Mouse (Mus musculus) embryonic facial prominence, embryonic 12.5 days (tissue): ENCODE results near the gene 6430628N08Rik. TPM values are rescaled to one million over a fixed set of nuclear protein-coding genes. Genes with fewer than 3 reads are reported as not detected.

Experiments
- ATAC-seq: fragments of 200-750 bp; cut with Nextera tagmentation; 2 replicates; pipeline ENCODE4 v1.8.0; 2017; ENCODE audit not compliant: insufficient number of reproducible peaks, insufficient read depth, low FRiP score, low TSS enrichment
- H3K27ac ChIP-seq: fragments of 300-500 bp; sonication (generic); 2 replicates; pipeline ENCODE4 v1.5.1; 2016; ENCODE audit warnings: mild to moderate bottlenecking
- H3K27me3 ChIP-seq: fragments of 300-500 bp; sonication (generic); 2 replicates; pipeline ENCODE4 v1.6.1; 2016; ENCODE audit warnings: mild to moderate bottlenecking, moderate library complexity
- H3K36me3 ChIP-seq: fragments of 300-500 bp; sonication (generic); 2 replicates; pipeline ENCODE4 v1.6.1; 2016; ENCODE audit warnings: mild to moderate bottlenecking
- H3K4me1 ChIP-seq: fragments of 300-500 bp; sonication (generic); 2 replicates; pipeline ENCODE4 v1.6.1; 2016
- H3K4me2 ChIP-seq: fragments of 300-500 bp; sonication (generic); replicated peaks from 2 replicates; pipeline ENCODE4 v1.6.1; 2016; ENCODE audit warnings: mild to moderate bottlenecking, moderate library complexity
- H3K4me3 ChIP-seq: fragments of 300-500 bp; sonication (generic); 2 replicates; pipeline ENCODE4 v1.5.1; 2016; ENCODE audit warnings: mild to moderate bottlenecking
- H3K9ac ChIP-seq: fragments of 300-500 bp; sonication (generic); 2 replicates; pipeline ENCODE4 v1.6.1; 2016; ENCODE audit warnings: mild to moderate bottlenecking, moderate library complexity
- H3K9me3 ChIP-seq: fragments of 300-500 bp; sonication (generic); 2 replicates; pipeline ENCODE4 v1.6.1; 2016; ENCODE audit warnings: mild to moderate bottlenecking, moderate library complexity
- whole genome bisulfite sequencing: fragments of 180-500 bp; shearing (Covaris S2); methylation state at CpG from one replicate; pipeline ENCODE4 v1.1.7; 2016; 5-methylcytosine and 5-hydroxymethylcytosine counted together
- polyA plus RNA-seq: library from polyadenylated mRNA; unstranded; fragments of >200 nt; fragmentation: Nextera tagmentation; extraction: Ambion mirVana; gene quantifications from 2 replicates; pipeline ENCODE4 v1.2.1, GENCODE M21; 2016

6430628N08Rik gene
- polyA plus RNA-seq: not detected in 2 replicates

DNA sequence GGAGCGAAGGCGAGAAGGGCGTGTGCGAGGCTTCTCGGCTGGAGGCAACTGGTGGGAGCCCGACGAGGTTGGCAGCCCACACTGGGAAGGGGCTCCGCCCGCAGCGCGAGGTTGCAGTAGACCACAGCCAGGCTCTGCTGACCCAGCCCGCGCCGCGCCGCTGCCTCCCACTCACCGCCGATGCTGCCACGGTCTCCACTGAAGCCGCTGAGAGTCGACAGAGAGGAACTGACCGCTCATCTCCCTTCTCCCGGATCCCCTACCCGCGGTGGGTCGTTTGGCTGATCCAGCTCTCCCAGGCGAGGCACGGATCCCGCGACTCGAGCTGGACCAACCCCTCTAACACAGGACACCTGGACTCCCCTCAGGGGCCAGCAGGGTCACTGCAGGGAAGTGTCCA lies at the start of gene 6430628N08Rik:
TSS of gene 6430628N08Rik (plus strand) at position 113 of the 400 bp plus-strand sequence.
- peaks cover 8% of the 10 kb centered on the region; the same call in 1 of the 2 replicates for H3K4me1 ChIP-seq
- H3K27me3 ChIP-seq: peaks cover 46% of the 10 kb centered on the region
- no peak for ATAC-seq
- no peak within 1 kb of the TSS for H3K9ac ChIP-seq
- peak within 1 kb of the TSS; percentile 22 for H3K4me3 ChIP-seq
- H3K9me3 ChIP-seq: no peaks in the 10 kb centered on the region
- WGBS: under 1% methylated on average over 31 of the region's 31 CpGs
- no peaks in the 10 kb centered on the region for H3K36me3 ChIP-seq
- peak within 1 kb of the TSS; percentile 44 for H3K4me2 ChIP-seq
- no peak within 1 kb of the TSS for H3K27ac ChIP-seq

DNA sequence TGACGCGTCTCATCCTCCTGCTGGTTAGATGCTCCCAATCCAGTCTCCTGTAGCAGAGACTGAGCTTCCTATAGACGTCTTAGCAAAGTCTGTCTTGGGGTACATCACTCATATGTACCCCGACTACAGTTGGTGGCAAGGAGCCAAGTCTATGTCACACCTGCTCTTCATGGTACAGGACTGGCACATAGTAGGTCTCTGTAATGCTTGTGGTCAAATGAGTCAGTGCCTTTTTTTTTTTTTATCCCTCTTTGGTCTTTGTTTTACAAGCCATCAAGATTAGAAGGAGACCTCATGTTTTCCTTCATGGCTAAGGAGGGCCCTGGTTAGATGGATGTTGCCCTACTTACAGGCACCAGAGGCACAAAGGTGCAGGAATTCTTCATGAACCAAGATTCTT lies 49.6 kb upstream of the 6430628N08Rik start:
- Histone ChIP-seq H3K36me3 (no peaks in the 10 kb centered on the region), H3K4me2 (no peak overlapping the region), H3K9ac (no peak overlapping the region), H3K27ac (no peak overlapping the region), H3K27me3 (no peaks in the 10 kb centered on the region), H3K4me1 (peaks cover 11% of the 10 kb centered on the region), H3K9me3 (no peaks in the 10 kb centered on the region), H3K4me3 (no peak overlapping the region)
- ATAC-seq: no peak
- 87% methylated on average over 4 of the region's 4 CpGs for WGBS

- H3K9ac ChIP-seq: no peak overlapping the region
- H3K4me3 ChIP-seq: no peak overlapping the region
- H3K4me1 ChIP-seq: no peaks in the 10 kb centered on the region
- no peak overlapping the region for H3K27ac ChIP-seq
- 37% methylated on average over 2 of the region's 2 CpGs for WGBS
- ATAC-seq: no peak
- H3K4me2 ChIP-seq: no peak overlapping the region
- peaks cover 6% of the 10 kb centered on the region; the same call in 1 of the 2 replicates for H3K36me3 ChIP-seq
- no peaks in the 10 kb centered on the region for H3K9me3 ChIP-seq
- no peaks in the 10 kb centered on the region for H3K27me3 ChIP-seq
Observed at GRCm38 (mm10) chr4:115846656-115847055, 43.8 kb upstream of the 6430628N08Rik start.

GRCm38 (mm10) chr4:115847377-115847776 lies 43.1 kb upstream of the 6430628N08Rik start:
- Histone ChIP-seq H3K27me3 (no peaks in the 10 kb centered on the region), H3K4me2 (no peak overlapping the region), H3K4me1 (no peaks in the 10 kb centered on the region), H3K9ac (no peak overlapping the region), H3K36me3 (peaks cover 11% of the 10 kb centered on the region; the same call in 1 of the 2 replicates), H3K9me3 (no peaks in the 10 kb centered on the region), H3K27ac (no peak overlapping the region), H3K4me3 (no peak overlapping the region)
- 53% methylated on average over 5 of the region's 5 CpGs for WGBS
- ATAC-seq: no peak

GRCm38 (mm10) chr4:115848083-115848482 lies 42.4 kb upstream of the 6430628N08Rik start:
- H3K36me3 ChIP-seq: peaks cover 11% of the 10 kb centered on the region; the same call in 1 of the 2 replicates
- 90% methylated on average over 1 of the region's 1 CpGs for WGBS
- H3K9ac ChIP-seq: no peak overlapping the region
- H3K4me1 ChIP-seq: no peaks in the 10 kb centered on the region
- H3K4me2 ChIP-seq: no peak overlapping the region
- no peak overlapping the region for H3K27ac ChIP-seq
- no peak overlapping the region for H3K4me3 ChIP-seq
- ATAC-seq: no peak
- H3K9me3 ChIP-seq: no peaks in the 10 kb centered on the region
- H3K27me3 ChIP-seq: no peaks in the 10 kb centered on the region

GRCm38 (mm10) chr4:115848990-115849677 lies 41.3 kb upstream of the 6430628N08Rik start:
- peaks cover 16% of the 10 kb centered on the region for H3K36me3 ChIP-seq
- H3K4me2 ChIP-seq: no peak overlapping the region
- WGBS: 77% methylated on average over 8 of the region's 8 CpGs
- H3K9me3 ChIP-seq: no peaks in the 10 kb centered on the region
- no peak for ATAC-seq
- H3K4me1 ChIP-seq: no peaks in the 10 kb centered on the region
- no peak overlapping the region for H3K27ac ChIP-seq
- H3K27me3 ChIP-seq: no peaks in the 10 kb centered on the region
- no peak overlapping the region for H3K4me3 ChIP-seq
- H3K9ac ChIP-seq: no peak overlapping the region

GRCm38 (mm10) chr4:115850111-115850510 lies 40.4 kb upstream of the 6430628N08Rik start:
- H3K36me3 ChIP-seq: peaks cover 16% of the 10 kb centered on the region
- no peak overlapping the region for H3K4me3 ChIP-seq
- WGBS: 71% methylated on average over 2 of the region's 2 CpGs
- H3K4me2 ChIP-seq: no peak overlapping the region
- H3K9ac ChIP-seq: no peak overlapping the region
- H3K4me1 ChIP-seq: peaks cover 3% of the 10 kb centered on the region; the same call in 1 of the 2 replicates
- ATAC-seq: no peak
- no peaks in the 10 kb centered on the region for H3K9me3 ChIP-seq
- no peaks in the 10 kb centered on the region for H3K27me3 ChIP-seq
- H3K27ac ChIP-seq: no peak overlapping the region

- no peak for ATAC-seq
- Histone ChIP-seq H3K4me1 (peaks cover 6% of the 10 kb centered on the region; the same call in 1 of the 2 replicates), H3K27me3 (no peaks in the 10 kb centered on the region), H3K27ac (no peak overlapping the region), H3K36me3 (peaks cover 16% of the 10 kb centered on the region), H3K4me2 (no peak overlapping the region), H3K4me3 (no peak overlapping the region), H3K9ac (no peak overlapping the region), H3K9me3 (no peaks in the 10 kb centered on the region)
- 53% methylated on average over 2 of the region's 2 CpGs for whole genome bisulfite sequencing
Observed at GRCm38 (mm10) chr4:115850631-115851030, 39.8 kb upstream of the 6430628N08Rik start.

DNA sequence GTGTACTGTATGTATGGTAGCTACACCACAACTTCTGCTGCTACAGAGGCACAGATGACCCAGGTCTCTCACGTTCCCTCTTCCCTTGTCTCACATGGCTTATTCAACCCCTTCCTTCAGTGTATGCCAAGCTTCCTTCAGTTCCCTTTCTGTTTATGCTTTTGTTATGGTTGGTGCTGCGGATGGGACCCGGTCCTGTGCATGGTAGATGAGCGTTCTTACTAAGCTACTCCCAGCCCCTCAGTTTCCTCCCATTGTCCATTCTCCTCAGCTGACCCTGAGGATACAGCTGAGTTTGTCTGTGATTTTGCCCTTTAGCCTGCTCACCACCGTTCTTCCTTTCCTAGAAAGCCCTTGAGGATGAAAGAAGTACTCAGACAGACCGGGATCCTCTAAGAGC lies 38.9 kb upstream of the 6430628N08Rik start:
- Histone ChIP-seq H3K9me3 (no peaks in the 10 kb centered on the region), H3K4me1 (peaks cover 6% of the 10 kb centered on the region; the same call in 1 of the 2 replicates), H3K4me2 (no peak overlapping the region), H3K27me3 (no peaks in the 10 kb centered on the region), H3K9ac (no peak overlapping the region), H3K27ac (no peak overlapping the region), H3K4me3 (no peak overlapping the region), H3K36me3 (peaks cover 16% of the 10 kb centered on the region)
- ATAC-seq: no peak
- WGBS: 81% methylated on average over 6 of the region's 6 CpGs

GRCm38 (mm10) chr4:115855100-115855499 lies 35.4 kb upstream of the 6430628N08Rik start:
- Histone ChIP-seq H3K27ac (no peak overlapping the region), H3K4me2 (no peak overlapping the region), H3K9me3 (no peaks in the 10 kb centered on the region), H3K9ac (no peak overlapping the region), H3K27me3 (no peaks in the 10 kb centered on the region), H3K4me3 (no peak overlapping the region), H3K4me1 (peaks cover 6% of the 10 kb centered on the region; the same call in 1 of the 2 replicates), H3K36me3 (peaks cover 30% of the 10 kb centered on the region)
- WGBS: 45% methylated on average over 6 of the region's 6 CpGs
- ATAC-seq: no peak

DNA sequence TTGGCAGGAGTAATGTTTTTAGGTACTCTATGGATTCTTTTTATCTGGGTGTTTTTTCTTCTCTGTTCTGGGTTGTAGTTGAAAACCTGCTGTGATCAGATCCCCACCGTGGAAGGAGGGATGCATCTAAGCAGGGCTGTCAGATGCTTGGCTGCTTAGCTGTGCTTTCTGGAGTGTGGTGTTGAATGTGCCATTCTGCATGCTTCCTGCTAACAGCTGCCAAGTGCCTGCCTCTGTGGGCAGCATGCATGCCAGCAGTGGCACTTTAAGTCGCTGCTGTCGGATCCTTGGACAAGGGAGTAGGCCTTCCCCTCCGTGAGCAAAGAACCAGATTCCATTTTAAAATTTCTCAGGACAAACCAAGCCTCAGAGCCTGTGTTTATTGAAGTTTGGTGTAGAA lies 34.9 kb upstream of the 6430628N08Rik start:
- no peak overlapping the region for H3K9ac ChIP-seq

DNA sequence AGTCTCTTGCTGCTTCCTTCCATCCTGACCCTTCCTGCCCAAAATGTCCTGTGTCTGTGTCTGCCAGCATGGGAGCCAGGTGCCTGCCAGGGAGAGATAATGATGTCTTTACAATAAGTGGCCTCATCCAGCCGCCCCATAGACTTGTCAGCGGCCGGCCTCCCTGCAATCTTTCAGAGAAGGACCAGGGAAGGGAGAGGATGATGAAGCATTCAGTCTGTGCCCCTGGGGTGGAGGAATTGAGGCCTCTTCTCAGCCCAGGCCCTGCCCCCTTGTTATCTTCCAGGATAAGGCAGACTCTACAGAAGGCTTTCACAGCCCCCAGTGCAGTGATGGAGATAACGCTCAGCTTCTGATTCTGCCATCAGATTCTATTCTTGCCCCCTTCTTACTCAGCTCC lies 34.2 kb upstream of the 6430628N08Rik start:
- no peak overlapping the region for H3K4me3 ChIP-seq
- no peaks in the 10 kb centered on the region for H3K27me3 ChIP-seq
- no peaks in the 10 kb centered on the region for H3K9me3 ChIP-seq
- H3K36me3 ChIP-seq: peaks cover 37% of the 10 kb centered on the region; the same call in 1 of the 2 replicates
- no peak for ATAC-seq
- no peak overlapping the region for H3K9ac ChIP-seq
- peaks cover 6% of the 10 kb centered on the region; the same call in 1 of the 2 replicates for H3K4me1 ChIP-seq
- WGBS: 73% methylated on average over 4 of the region's 4 CpGs
- no peak overlapping the region for H3K27ac ChIP-seq
- H3K4me2 ChIP-seq: no peak overlapping the region

More for the DNA sequence above, 34.9 kb upstream of the 6430628N08Rik start:
- 71% methylated on average over 4 of the region's 4 CpGs for WGBS
- no peaks in the 10 kb centered on the region for H3K9me3 ChIP-seq
- peaks cover 6% of the 10 kb centered on the region; the same call in 1 of the 2 replicates for H3K4me1 ChIP-seq
- peaks cover 34% of the 10 kb centered on the region; the same call in 1 of the 2 replicates for H3K36me3 ChIP-seq
- H3K27ac ChIP-seq: no peak overlapping the region
- H3K27me3 ChIP-seq: no peaks in the 10 kb centered on the region
- H3K4me3 ChIP-seq: no peak overlapping the region
- no peak for ATAC-seq
- no peak overlapping the region for H3K4me2 ChIP-seq
